Mouse (Mus musculus) neutrophil, adult 5-6 weeks (primary cell): ENCODE measurements around the gene Tspan17. TPM values are rescaled to one million over a fixed set of nuclear protein-coding genes. Genes with fewer than 3 reads are reported as not detected.
"Not testable (repeated sequence)": the region's sequence is repeated elsewhere in the genome, so short reads cannot be mapped to it uniquely, and the experiment has no call there.

Source experiments
- ATAC-seq: fragments of 151-379, 151-347 bp; 2 replicates; pipeline ENCODE4 v1.8.0; 2017; ENCODE audit warnings: mild to moderate bottlenecking, moderate TSS enrichment; ENCODE audit not compliant: insufficient number of reproducible peaks, poor library complexity, low FRiP score, severe bottlenecking; ENCODE audit errors: extremely low read depth
- total RNA-seq: library from RNA; stranded (forward); fragments of 200-1000 nt; gene quantifications from 2 replicates; pipeline ENCODE4 v1.2.3, GENCODE M21; 2017

The Tspan17 gene
- total RNA-seq, 1 experiment from 2014 or later, result 1.4 TPM

DNA sequence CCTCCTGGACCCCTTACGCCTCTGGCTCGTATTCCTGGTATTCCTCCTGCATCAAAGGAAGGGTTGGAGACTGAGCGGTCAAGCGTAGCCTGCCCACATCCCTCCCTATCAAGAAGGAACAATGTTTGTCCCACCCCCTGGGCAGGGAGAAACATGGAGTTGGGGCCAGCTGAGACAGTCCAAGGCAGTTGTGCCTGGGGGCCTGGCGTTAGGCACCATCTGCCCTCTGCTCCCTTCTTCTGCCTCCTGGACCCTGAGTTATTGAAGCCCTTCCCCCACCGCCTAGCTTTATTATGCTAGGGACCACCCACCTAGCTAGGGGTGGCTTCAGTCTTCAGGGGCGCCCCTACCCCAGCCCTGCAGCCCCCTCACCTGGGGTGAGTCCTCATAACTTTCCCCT lies 29.7 kb upstream of the Tspan17 start:
- no peak for ATAC-seq

DNA sequence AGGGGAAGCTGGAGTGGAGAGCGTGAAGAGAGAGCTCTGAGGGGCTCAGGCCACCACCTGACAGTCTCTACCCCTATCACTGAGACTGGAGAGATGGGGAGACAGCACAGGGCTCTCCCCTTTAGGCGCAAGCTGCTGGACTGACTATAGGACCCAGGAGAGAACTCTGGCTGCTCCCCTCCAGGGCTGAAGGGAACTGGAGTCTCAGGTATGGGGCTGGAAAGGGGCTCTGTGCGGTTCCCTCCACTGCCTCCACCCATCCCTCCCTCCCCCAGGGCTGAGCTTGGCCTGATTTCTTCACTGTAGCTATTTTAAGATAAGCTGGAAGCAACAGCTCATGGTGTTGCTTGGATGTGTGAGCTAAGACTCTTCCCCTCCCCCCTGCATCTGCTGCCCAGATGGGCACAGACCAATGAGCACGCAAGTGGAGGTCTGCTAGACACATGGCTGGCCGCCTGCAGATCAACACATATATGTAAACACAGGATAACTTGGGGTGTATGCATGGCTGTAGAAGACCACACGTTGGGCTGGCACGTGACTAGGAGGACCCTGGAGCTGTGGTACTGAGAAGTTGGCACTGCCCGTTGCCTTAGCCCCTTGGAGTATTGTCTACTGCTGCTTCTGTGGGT lies 28.9 kb upstream of the Tspan17 start:
- ATAC-seq, result no peak

DNA sequence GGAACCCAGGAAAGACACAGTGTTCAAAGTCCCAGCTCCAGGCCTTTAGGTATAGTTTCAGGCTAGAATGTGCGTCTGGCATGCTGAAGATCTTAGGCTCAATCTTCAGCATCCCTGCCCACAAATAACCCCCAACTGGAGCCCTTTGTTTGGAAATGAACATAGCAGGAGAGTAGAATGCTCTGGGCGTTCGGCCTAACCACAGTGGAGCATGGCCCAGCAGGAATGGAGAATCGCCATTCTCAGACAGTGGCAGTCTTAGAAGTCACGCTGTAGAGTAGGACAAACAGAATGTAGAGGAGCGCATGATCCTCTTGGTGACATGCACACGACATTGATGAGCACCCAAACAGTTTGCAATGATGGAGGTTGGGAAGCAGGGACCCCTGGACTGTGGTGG lies 28.3 kb upstream of the Tspan17 start:
- ATAC-seq, result no peak

DNA sequence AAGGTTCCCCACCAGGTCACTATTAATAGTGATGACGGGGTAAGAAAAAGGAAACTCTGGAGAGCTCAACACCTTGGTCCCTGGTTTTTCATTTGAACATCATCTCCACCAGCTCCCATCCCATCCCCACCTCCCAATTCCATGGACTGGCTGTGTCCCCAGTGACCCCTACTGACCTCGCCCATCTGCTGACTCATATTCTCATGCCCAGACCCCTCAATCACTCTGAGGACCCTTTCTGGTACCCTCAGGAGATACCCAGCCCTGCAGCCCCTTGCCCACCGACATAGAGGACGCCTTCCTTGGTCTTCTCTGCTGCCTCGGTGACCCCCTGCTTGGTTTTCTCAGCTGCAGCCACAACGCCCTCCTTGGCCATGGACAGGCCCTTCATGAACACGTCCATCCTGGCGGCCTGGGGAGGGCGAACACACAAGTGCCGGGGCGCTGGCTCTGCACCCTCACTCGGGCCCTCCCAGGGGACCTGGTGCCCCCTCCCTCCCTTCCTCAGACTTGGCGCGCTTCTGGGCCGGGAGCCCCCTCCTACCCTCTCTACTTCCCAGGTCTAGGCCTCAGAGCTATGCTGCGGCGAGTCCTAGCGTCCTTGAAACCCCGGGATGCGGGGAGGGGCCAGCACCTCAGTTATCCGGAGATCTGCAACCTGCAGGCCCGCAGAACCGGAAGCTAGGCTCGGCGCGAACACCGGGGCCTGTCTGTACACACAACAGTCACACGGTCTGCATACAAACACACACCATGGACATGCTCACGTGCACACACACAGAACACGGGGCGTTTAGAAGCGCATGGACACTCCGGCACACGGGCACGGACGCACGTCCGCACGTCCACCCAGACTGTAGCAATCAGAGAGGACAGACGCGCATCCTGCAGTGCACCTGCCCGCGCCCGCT lies 23.6 kb upstream of the Tspan17 start:
- no peak for ATAC-seq

DNA sequence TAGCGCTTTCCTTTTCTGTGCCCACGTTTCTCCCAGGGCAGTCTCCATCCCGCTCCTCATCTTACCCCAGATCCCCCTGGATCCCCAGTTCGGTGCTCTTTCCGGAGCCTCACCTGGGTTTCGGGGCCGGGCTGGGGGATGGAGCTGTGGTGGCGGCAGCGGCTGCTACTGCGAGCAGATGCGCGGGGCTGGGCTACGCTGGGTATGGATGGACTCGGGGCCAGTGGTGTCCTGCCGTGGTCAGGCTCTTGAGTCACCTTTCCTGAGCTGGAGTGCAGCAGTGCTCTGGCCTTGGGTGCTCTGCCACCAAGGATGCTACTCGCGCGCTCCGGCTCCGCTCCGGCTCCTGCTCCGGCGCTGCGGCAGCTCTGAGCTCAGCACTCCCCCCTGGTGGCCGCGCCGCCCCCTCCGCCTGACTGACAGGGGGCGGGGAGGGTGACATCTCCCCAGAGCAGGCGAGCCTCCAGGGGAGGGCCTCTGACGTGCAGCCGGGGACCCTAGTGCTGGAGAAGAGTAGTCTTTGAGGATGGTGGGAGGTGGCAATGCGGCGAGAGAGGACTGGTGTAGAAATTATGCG lies 22.9 kb upstream of the Tspan17 start, which contains the start of gene Sncb:
TSS of gene Sncb (minus strand) at position 404 of the 577 bp plus-strand sequence.
- peak; percentile 31 for ATAC-seq

DNA sequence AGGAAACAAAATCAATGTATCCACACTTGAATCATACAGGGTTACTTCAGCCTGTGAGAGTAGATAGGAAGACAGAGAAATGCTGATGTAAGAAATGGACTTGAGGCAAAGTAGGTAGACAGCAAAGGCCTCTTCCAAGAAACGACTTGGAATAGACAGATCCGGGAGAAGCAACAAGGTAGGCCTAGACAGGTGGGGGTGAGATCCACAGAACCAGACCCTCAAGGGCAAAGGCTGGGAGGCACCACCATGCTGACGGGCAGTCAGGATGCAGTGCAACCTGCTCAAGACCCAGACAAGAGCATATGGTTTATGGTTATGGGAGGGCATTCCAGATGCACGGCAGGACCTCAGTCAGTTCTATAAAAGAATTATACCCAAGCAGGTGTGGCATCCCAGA lies 22.2 kb upstream of the Tspan17 start:
- ATAC-seq, result no peak

DNA sequence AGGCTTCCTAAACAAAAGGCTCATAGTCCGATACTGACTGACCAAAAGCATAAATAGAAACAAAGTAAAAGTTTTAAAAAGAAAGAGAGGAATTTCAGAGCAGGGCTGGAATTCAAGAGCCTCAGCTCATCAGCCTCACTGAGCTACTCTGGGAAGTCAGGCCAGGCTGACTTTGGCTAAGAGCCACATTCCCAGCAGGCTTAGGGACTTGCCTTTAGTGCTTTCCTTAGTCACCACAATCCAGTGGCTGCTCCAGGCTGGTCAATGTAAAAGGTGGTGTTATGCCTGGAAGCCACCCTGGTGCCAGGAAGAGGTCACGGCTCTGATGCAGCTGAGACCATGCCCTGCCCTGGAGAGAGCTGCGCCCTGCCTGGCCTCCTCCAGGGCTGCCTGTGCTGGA lies 8.6 kb upstream of the Tspan17 start:
- no peak for ATAC-seq

DNA sequence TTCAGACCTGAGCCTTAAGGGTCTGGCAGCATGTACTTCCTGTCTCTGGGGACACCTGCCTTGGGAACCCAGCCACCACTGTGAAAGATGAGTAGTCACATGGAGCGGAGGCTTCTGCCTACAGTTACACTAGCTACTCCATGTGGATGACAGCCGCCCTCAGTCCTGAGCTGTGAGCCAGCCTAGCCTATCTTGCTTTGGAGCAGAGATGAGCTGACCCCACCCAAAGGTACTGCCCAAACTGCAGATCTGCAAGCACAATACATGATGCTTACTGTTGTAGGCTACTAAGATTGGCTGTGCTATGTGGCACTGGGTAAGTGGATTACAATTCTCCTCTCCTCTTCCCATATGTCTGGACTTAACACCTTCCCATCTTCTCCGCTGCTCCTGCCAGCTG lies 8.1 kb upstream of the Tspan17 start:
- no peak for ATAC-seq

DNA sequence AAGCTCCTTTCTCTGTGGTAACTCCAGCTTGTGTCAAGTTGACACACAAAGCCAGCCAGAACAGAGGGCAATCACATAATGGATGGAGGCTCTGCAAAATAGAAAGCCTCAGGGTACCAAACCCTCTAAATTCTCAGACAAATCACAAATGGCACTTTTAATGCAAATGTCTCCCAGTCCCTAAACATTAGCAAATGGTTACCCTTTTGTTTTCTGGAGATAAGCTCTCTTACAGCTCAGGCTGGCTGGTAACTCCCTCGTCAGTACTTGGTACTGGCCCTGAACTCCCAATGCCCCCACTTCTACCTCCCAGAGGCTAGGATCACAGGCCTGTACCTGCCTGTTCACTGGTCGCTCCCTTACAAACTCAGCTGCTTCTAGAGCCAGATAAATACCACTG lies 5.9 kb upstream of the Tspan17 start:
- ATAC-seq, result no peak

DNA sequence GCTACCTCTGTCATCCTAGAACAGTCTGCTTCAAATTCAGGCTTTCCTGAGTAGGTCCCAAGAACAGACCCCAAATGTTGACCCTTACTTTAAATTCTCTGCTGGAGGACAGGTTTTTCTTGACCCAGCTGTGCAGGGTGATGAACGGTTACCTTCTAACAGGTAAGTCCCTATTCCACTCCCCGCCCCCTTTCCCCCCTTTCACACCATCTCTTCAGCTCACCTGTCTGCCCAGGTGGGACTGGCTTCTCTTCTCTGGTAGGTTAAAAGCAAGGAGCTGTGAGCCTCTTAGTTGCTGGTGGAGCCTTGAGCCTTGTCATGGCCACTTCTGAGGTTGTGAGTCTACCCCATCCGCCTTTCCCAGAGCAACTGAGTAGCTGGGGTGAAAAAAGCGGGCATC lies 5.5 kb upstream of the Tspan17 start, which contains the start of gene Eif4e1b:
TSS of gene Eif4e1b (plus strand) at position 301 of the 400 bp plus-strand sequence.
- no peak for ATAC-seq

DNA sequence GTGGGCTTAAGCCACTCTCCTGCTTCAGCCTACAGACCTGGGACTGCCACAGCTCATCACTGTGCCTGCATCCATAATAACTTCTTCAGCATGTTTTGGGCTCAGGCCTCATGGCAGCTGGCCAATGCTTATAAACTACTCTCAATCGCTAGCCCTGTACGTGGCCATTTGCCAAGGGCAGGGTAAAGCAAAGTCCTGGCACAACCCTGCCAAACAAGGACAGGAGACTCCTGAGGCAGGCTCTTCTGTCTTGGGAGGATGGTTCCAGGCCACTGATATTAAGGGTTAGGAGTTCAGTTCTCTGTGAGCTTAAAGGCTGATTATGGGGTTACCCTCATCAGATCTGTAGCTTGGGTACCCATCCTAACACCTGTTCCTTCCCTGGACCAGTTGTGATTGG lies 1.6 kb upstream of the Tspan17 start:
- not testable (repeated sequence) for ATAC-seq

DNA sequence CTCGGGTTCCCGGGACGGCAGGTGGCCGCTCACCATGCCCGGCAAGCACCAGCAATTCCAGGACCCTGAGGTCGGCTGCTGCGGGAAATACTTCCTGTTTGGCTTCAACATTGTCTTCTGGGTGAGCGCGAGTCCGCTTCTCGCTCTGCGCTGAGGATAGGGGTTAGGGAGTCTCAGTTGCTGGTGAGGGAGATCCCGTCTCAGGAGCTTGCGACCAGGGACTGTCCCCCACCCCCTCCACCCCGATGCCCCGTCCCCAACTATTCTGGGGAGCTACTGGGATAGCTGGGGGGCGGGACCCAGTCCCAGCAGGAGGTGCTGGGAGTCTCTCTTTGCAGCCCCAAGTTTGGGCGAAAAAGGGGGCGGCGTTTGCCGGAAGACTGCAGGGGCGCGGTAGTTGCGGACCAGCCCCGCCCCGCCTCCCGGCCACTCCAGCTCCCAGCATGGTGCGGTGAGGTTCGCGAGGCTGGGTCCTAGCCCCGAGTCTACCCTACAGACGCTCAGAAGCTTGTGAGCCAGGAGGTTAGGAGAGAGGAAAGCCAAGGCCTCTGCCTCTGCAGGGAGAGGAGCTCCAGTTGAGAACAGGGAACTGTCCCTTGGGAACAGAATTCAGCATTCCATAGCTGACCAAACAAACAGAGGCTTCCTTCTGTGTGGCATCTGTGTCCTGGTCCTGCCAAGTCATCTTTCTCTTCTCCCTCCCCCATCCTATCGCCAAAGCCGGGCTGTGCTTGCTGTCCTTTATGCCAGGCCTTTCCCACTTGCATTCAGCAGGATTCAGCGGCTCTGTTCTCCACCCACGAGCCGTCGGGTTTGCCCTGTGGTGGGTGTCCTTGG lies 602 bp downstream of the Tspan17 start:
- ATAC-seq, result no peak

DNA sequence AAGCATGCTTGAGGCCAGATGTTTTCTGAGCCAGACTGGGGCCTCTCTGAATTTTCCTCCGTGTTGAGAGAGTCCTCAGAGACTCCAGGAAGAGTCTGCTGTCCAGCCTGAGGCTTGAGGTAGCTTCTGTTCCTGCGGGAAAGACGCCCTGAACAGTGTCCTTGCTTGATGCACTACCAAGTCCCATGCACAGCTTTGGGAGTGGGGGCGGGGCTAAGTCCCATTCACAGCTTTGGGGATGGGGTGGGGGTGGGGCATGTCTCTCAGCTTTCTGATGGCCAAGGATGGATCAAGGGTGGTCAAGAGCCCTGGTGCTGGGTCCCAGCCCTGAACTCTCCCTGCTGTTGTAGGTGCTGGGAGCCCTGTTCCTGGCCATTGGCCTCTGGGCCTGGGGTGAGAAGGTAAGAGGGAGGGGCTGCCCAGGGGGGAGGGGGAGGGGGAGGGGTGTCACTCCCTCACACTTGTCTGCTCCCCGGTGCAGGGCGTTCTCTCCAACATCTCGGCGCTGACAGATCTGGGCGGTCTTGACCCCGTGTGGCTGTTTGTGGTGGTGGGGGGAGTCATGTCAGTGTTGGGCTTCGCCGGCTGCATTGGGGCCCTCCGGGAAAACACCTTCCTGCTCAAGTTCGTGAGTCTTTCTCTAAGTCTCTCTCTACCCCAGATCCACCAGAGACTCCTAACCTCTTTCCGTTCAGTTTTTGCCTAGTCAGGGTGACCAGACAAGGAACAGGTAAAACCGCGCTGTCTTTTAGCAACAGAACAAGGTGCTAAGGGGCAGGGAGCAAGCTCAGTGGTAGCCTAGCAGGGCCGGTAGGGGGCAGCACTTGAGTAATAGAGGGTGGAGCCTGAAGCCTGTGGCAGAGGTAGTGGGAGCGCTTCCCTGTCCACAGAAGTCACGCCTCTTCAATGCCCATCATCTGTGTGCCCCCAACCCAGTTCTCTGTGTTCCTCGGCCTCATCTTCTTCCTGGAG lies 3.4 kb downstream of the Tspan17 start:
- ATAC-seq, result no peak

DNA sequence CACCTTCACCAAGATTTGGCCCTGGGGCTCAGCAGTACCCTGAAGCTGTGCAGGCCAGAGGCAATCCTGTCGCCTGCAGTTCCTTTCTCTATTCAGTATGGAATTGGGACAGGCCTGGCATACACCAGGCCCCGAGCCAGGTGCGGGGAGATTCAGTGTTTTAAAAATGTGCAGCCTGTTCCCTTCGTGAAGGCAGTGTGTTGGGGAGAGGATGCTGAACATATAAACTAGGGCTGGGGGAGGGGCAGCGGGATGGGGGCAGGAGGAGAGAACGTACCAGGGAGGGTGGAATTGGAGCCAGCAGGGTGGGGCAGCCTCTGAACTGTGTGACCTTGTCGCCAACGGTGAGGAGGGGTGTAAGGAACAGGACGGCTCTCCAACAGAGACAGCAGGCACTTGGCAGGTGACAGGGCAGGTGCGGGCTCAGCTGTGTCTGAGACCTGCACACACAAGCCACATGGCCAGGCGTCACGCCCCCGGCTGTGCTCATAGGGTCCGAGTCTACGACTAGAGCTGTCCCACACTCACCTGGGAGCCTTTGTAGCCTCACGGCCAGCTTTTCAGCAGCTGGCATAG lies 4.9 kb downstream of the Tspan17 start:
- ATAC-seq, result no peak

DNA sequence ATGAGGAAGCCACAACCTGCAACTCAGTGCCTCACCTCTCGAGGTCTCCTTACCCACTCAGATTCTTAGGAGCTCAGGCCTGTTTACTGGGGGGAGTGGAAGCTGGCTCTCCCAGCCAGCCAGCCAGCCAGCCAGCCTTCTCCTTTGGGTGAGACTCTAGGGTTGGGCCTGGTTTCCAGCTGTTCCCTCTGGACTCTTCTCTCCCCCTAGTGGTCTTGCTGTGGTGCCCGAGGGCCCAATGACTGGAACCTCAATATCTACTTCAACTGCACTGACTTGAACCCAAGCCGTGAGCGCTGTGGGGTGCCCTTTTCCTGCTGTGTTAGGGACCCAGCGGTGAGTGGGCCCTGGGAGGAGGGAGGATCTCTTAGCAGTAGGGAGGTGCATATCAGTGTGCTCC lies 5.7 kb downstream of the Tspan17 start:
- no peak for ATAC-seq

DNA sequence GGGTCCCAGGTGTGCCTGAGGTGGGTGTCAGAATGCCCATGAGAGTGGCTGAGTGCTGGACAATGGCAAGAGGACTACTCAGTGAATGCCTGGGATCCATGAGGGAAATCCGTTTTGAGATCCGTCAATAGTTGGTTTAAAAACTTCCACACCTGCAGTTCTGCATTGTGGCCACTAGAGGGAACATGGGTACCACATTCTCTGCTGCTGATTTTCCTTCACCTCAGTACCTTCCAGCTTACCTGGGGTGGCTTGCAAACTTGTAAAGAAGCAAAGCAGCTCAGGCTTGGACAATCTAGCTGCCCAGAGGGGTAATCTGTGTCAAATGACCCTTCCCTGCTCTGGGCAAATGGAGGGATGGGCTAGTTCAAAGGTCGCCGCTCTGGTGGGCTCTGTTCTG lies 8.2 kb downstream of the Tspan17 start:
- no peak for ATAC-seq

DNA sequence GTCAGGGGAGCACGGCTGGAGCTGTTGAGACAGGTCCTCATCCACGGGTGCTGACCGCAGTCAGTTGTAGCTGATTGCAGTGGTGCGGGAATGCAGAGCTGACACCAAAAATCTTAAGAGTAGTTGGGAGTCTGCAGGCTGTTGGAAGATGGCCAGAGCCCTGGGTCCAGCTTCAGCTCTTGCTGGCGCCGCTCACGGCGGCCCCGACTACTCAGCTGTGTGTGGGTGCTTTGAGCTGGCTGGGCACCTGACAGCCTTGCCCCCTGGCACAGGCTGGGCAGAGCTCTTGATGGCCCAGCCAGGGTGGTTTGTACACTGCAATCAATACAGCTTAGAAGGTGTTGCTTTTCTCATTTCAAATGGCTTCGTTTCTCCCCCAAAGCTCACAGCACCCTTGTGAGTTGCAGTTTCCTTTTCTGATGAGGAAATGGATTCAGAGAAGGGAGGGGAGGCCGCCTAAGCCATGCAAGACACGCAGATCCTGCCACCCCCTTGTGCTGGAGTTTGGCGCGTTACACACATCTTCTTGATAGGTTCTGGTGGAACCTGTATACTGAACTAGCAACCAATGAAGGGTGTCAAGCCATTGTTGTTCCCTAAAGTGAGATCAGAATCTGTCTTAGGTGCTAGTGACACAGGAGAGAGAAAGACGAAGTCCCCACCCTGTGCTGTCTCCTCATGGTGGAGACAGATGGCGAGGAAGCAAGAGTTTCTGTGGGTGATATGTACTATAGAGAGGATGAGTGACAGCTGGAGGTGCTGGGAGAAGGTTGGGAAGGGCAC lies 8.9 kb downstream of the Tspan17 start:
- ATAC-seq, result no peak
